In the genomic region with DNA sequence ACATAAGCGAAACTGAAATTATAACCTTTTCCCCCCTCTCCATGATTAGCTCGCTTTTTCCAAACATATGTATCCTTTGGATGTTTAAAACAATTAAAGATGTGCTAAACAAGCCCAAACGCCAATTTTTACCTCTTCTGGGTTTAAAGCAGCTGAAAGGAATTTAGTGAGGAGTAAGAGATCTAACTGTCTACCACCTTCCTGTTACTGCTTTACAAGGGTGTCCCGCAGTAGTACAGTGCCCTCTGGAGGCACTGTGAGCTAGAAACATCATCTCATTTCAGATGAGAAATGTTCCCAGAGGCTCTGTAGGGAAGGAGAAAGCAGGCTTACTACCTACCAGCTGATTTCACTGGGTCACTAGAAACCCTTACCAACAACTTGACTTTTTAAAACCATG, we compare ENCODE assay signal across 9 mouse cellular contexts.
DNase-seq lines count a peak whose midpoint lies in the region; ATAC-seq and TF ChIP-seq lines count a peak whose summit lies in the region.
"Had no signal": no experiment of that assay in that cellular context is flagged by ENCODE, and none has a peak within 500 bp of the region (broad histone marks: within the 10 kb centered on the region; RNA-seq: fewer than 3 reads in every experiment).

No protein-coding gene starts in this region.

- TF ChIP-seq CTCF in hindbrain, postnatal 0 days (IDR thresholded peaks at IDR 0.05; ENCODE audit: low read depth) = peak; percentile 85

- H3ac ChIP-seq in myocyte (ENCODE audit: control insufficient read depth, insufficient read length) = no peak overlapping the region

- in situ Hi-C loops in ES-E14 (cut with MboI; ENCODE audit: low sequenced_read_pairs in 2 of 2, unreplicated experiment in 2 of 2) = no loop called here

- H3K27me3 ChIP-seq in kidney, embryonic 16.5 days (ENCODE audit: insufficient read depth, low read length) = no peaks in the 10 kb centered on the region
- no peaks in the 10 kb centered on the region for H3K27me3 ChIP-seq in hindbrain, postnatal 0 days (ENCODE audit: insufficient read depth, low read length)
- no peaks in the 10 kb centered on the region for H3K27me3 ChIP-seq in myocyte (ENCODE audit: control insufficient read depth, insufficient read depth, insufficient read length)
- H3K27me3 ChIP-seq: embryonic facial prominence, embryonic 15.5 days had no signal

- no peaks in the 10 kb centered on the region for H3K36me3 ChIP-seq in kidney, embryonic 16.5 days (ENCODE audit: insufficient read depth, low read length)
- H3K36me3 ChIP-seq in ES-E14 (ENCODE audit: control insufficient read depth, insufficient read depth, low read length, poor library complexity, severe bottlenecking) (no peaks in the 10 kb centered on the region), myocyte (ENCODE audit: control insufficient read depth, insufficient read depth) (no peaks in the 10 kb centered on the region)
- H3K36me3 ChIP-seq in hindbrain, postnatal 0 days (ENCODE audit: insufficient read depth, low read length) = peaks cover 10% of the 10 kb centered on the region; the same call in 1 of the 2 replicates
- H3K36me3 ChIP-seq: embryonic facial prominence, embryonic 15.5 days had no signal

- H3K27ac ChIP-seq in kidney, embryonic 16.5 days (ENCODE audit: low read length) = no peak overlapping the region
- H3K27ac ChIP-seq in ES-E14 (ENCODE audit: insufficient read depth, low read depth, low read length, poor library complexity, severe bottlenecking) = no peak overlapping the region
- no peak overlapping the region for H3K27ac ChIP-seq in hindbrain, postnatal 0 days
- H3K27ac ChIP-seq: embryonic facial prominence, embryonic 15.5 days had no signal

- no peak overlapping the region for H3K9ac ChIP-seq in kidney, embryonic 16.5 days (replicated peaks; ENCODE audit: low read length)
- no peak overlapping the region for H3K9ac ChIP-seq in ES-E14 (ENCODE audit: insufficient read depth, low read depth, low read length, poor library complexity, severe bottlenecking)
- H3K9ac ChIP-seq in hindbrain, postnatal 0 days (replicated peaks; ENCODE audit: low read length) = no peak overlapping the region
- H3K9ac ChIP-seq: embryonic facial prominence, embryonic 15.5 days had no signal

- DNase-seq in kidney, adult 11 months = peak; percentile 8
- DNase-seq in ES-E14 (ENCODE audit: low read depth, low spot score) = peak; percentile 22
- peak; percentile 69 for DNase-seq in embryo, embryonic 10 days (ENCODE audit: low spot score)
- peak; percentile 80 for DNase-seq in hindbrain, postnatal 0 days (ENCODE audit: low spot score)
- peak; percentile 73 to 74 for DNase-seq in left cerebral cortex, postnatal 14 days (ENCODE audit: low spot score in 2 of 2)
- no peak for DNase-seq in c-Kit-positive CD71-positive TER-119-positive erythroid progenitor cells, embryonic 14.5 days (ENCODE audit: low spot score)

- H3K4me1 ChIP-seq in kidney, embryonic 16.5 days (ENCODE audit: insufficient read depth, low read length) = no peaks in the 10 kb centered on the region
- no peaks in the 10 kb centered on the region for H3K4me1 ChIP-seq in ES-E14 (ENCODE audit: control insufficient read depth in 2 of 2, insufficient read depth in 2 of 2, low read length in 2 of 2, poor library complexity in 1 of 2)
- H3K4me1 ChIP-seq in hindbrain, postnatal 0 days (ENCODE audit: insufficient read depth, low read length) = no peaks in the 10 kb centered on the region

- WGBS in kidney, embryonic 16.5 days = 52% methylated on average over 4 of the region's 4 CpGs
- WGBS in hindbrain, postnatal 0 days = 59% methylated on average over 4 of the region's 4 CpGs

- ATAC-seq in kidney, embryonic 16.5 days (ENCODE audit: low FRiP score, low TSS enrichment) = no peak
- peak; percentile 75; the same call in 1 of the 2 replicates for ATAC-seq in hindbrain, postnatal 0 days

- H3K9me3 ChIP-seq in kidney, embryonic 16.5 days (ENCODE audit: low read length) = no peaks in the 10 kb centered on the region
- no peaks in the 10 kb centered on the region for H3K9me3 ChIP-seq in ES-E14 (ENCODE audit: control insufficient read depth, insufficient read depth, low read depth, low read length)
- no peaks in the 10 kb centered on the region for H3K9me3 ChIP-seq in hindbrain, postnatal 0 days (ENCODE audit: low read length)
- H3K9me3 ChIP-seq: embryonic facial prominence, embryonic 15.5 days had no signal

- H3K4me3 ChIP-seq in kidney, embryonic 16.5 days (ENCODE audit: low read length) = no peak overlapping the region
- no peak overlapping the region for H3K4me3 ChIP-seq in ES-E14 (ENCODE audit: insufficient read depth in 1 of 2, low read depth in 1 of 2, low read length in 2 of 2, poor library complexity in 1 of 2, severe bottlenecking in 1 of 2)
- H3K4me3 ChIP-seq in hindbrain, postnatal 0 days (ENCODE audit: low read length) = no peak overlapping the region
- H3K4me3 ChIP-seq in myocyte = no peak overlapping the region
- H3K4me3 ChIP-seq: embryonic facial prominence, embryonic 15.5 days had no signal

- intact Hi-C loops in left cerebral cortex, postnatal 14 days (cut with DNase I) = loop anchor here (2.0 kb wide), 1 partner anchor 162 kb away; no protein-coding TSS in a partner anchor

- no peaks in the 10 kb centered on the region for H3K79me2 ChIP-seq in myocyte (ENCODE audit: control insufficient read depth, insufficient read depth)

- TF ChIP-seq POLR2A in myocyte (IDR thresholded peaks at IDR 0.05; ENCODE audit: insufficient read length, low read depth) = no peak

- no peak overlapping the region for H3K4me2 ChIP-seq in kidney, embryonic 16.5 days (replicated peaks; ENCODE audit: low read depth, low read length)
- no peak overlapping the region for H3K4me2 ChIP-seq in hindbrain, postnatal 0 days (ENCODE audit: low read depth, low read length)
- peak overlapping the region; percentile 10 for H3K4me2 ChIP-seq in myocyte (ENCODE audit: low read depth)
- H3K4me2 ChIP-seq: embryonic facial prominence, embryonic 15.5 days had no signal

TF ChIP-seq in ES-E14, 5 proteins besides CTCF, POLR2A, EP300 and RAD21:
- TF ChIP-seq ZNF384 (IDR thresholded peaks at IDR 0.05; ENCODE audit: low read depth, low read length) = no peak
- TF ChIP-seq HCFC1 (IDR thresholded peaks at IDR 0.05; ENCODE audit: borderline replicate concordance, insufficient read depth, low read length) = no peak
- TF ChIP-seq MAFK (IDR thresholded peaks at IDR 0.05; ENCODE audit: insufficient read depth, low read depth, low read length) = no peak
- peak; percentile 75 for TF ChIP-seq ZC3H11A (IDR thresholded peaks at IDR 0.05; ENCODE audit: borderline replicate concordance, low read depth, low read length)

TF ChIP-seq in myocyte, 11 proteins besides CTCF, POLR2A, EP300 and RAD21:
- TF ChIP-seq CEBPB (IDR thresholded peaks at IDR 0.05; ENCODE audit: insufficient read depth, poor library complexity, severe bottlenecking) = no peak
- TF ChIP-seq MYOD1 (IDR thresholded peaks at IDR 0.05; ENCODE audit: control insufficient read depth in 1 of 3, insufficient read length in 2 of 3, low read depth in 2 of 3) = no peak
- TF ChIP-seq REST (IDR thresholded peaks at IDR 0.05; ENCODE audit: insufficient read depth, insufficient read length) = no peak
- no peak for TF ChIP-seq USF1 (IDR thresholded peaks at IDR 0.05; ENCODE audit: low read depth)
- TF ChIP-seq MAX (IDR thresholded peaks at IDR 0.05; ENCODE audit: low read depth) = no peak
- no peak for TF ChIP-seq POLR2AphosphoS2 (IDR thresholded peaks at IDR 0.05; ENCODE audit: insufficient read length, low read depth)
- no peak for TF ChIP-seq E2F4 (IDR thresholded peaks at IDR 0.05; ENCODE audit: insufficient read depth)
- TF ChIP-seq SRF (IDR thresholded peaks at IDR 0.05; ENCODE audit: control insufficient read depth, insufficient read length, low read depth) = no peak
- TF ChIP-seq TCF3 (IDR thresholded peaks at IDR 0.05; ENCODE audit: insufficient read length, low read depth) = no peak
- no peak for TF ChIP-seq TCF12 (IDR thresholded peaks at IDR 0.05; ENCODE audit: insufficient read depth, poor library complexity, severe bottlenecking)
- TF ChIP-seq MYOG (IDR thresholded peaks at IDR 0.05; ENCODE audit: control insufficient read depth in 1 of 3, insufficient read depth in 1 of 3, insufficient read length in 2 of 3, low read depth in 2 of 3) = no peak
